Mouse (Mus musculus) stomach, embryonic 16.5 days (tissue): Measurements from ENCODE around the gene Wbp11. TPM values are rescaled to one million over a fixed set of nuclear protein-coding genes. Genes with fewer than 3 reads are reported as not detected.

ENCODE experiments used
- ATAC-seq: fragments of 200-750 bp; cut with Nextera tagmentation; 2 replicates; pipeline ENCODE4 v1.8.0; 2017; ENCODE audit warnings: moderate number of reproducible peaks, moderate TSS enrichment; ENCODE audit not compliant: insufficient read depth, low FRiP score
- H3K27ac ChIP-seq: fragments of 300-500 bp; sonication (generic); 2 replicates; pipeline ENCODE4 v1.5.1; 2014; ENCODE audit warnings: low read length
- H3K27me3 ChIP-seq: fragments of 300-500 bp; sonication (generic); 2 replicates; pipeline ENCODE4 v1.6.1; 2014; ENCODE audit warnings: low read length, control low read depth, mixed read lengths; ENCODE audit not compliant: control insufficient read depth, insufficient read depth
- H3K36me3 ChIP-seq: fragments of 300-500 bp; sonication (generic); 2 replicates; pipeline ENCODE4 v1.6.1; 2014; ENCODE audit warnings: low read length; ENCODE audit not compliant: control insufficient read depth, insufficient read depth
- H3K4me1 ChIP-seq: fragments of 300-500 bp; sonication (generic); 2 replicates; pipeline ENCODE4 v1.6.1; 2014; ENCODE audit warnings: low read length, control low read depth, mixed read lengths; ENCODE audit not compliant: control insufficient read depth, insufficient read depth
- H3K4me2 ChIP-seq: fragments of 300-500 bp; sonication (generic); 2 replicates; pipeline ENCODE4 v1.6.1; 2014; ENCODE audit warnings: low read depth, low read length, mixed read lengths
- H3K4me3 ChIP-seq: fragments of 300-500 bp; sonication (generic); replicated peaks from 2 replicates; pipeline ENCODE4 v1.5.1; 2014; ENCODE audit warnings: mild to moderate bottlenecking, low read length
- H3K9ac ChIP-seq: fragments of 300-500 bp; sonication (generic); 2 replicates; pipeline ENCODE4 v1.6.1; 2014; ENCODE audit warnings: low read length
- H3K9me3 ChIP-seq: fragments of 300-500 bp; sonication (generic); replicated peaks from 2 replicates; pipeline ENCODE4 v1.6.1; 2016; ENCODE audit warnings: low read length, control low read depth; ENCODE audit not compliant: control insufficient read depth
- WGBS: fragments of 180-500 bp; shearing (Covaris S2); extraction: QIAGEN DNeasy Blood & Tissue Kit; methylation state at CpG from one replicate; pipeline ENCODE4 v1.1.7; 2014; 5-methylcytosine and 5-hydroxymethylcytosine counted together
- polyA plus RNA-seq: library from polyadenylated mRNA; unstranded; fragments of >200 nt; fragmentation: Nextera tagmentation; extraction: Ambion mirVana; gene quantifications from 2 replicates; pipeline ENCODE4 v1.2.1, GENCODE M21; 2015

Wbp11 gene
- polyA plus RNA-seq, 1 experiment from 2014 or later: 85.0 TPM

- peak overlapping the region; percentile 84 for H3K9ac ChIP-seq
- no peak for ATAC-seq
- 66% methylated on average over 13 of the region's 13 CpGs for WGBS
These were observed 18.4 kb downstream of the Wbp11 start for GRCm38 (mm10) chr6:136809673-136810072.

GRCm38 (mm10) chr6:136809077-136809476 lies 19.0 kb downstream of the Wbp11 start:
- no peaks in the 10 kb centered on the region for H3K27me3 ChIP-seq
- peak overlapping the region; percentile 92 for H3K4me2 ChIP-seq
- WGBS: 21% methylated on average over 14 of the region's 14 CpGs
- no peaks in the 10 kb centered on the region for H3K9me3 ChIP-seq
- H3K27ac ChIP-seq: peak overlapping the region; percentile 84
- ATAC-seq: no peak
- peaks cover 4% of the 10 kb centered on the region for H3K36me3 ChIP-seq
- peak overlapping the region; percentile 84 for H3K9ac ChIP-seq
- peak overlapping the region; percentile 85 for H3K4me3 ChIP-seq
- peaks cover 22% of the 10 kb centered on the region for H3K4me1 ChIP-seq

More at GRCm38 (mm10) chr6:136809673-136810072, 18.4 kb downstream of the Wbp11 start:
- Histone ChIP-seq H3K9me3 (no peaks in the 10 kb centered on the region), H3K4me1 (peaks cover 21% of the 10 kb centered on the region), H3K27me3 (no peaks in the 10 kb centered on the region), H3K4me3 (peak overlapping the region; percentile 85), H3K27ac (no peak overlapping the region), H3K4me2 (peak overlapping the region; percentile 92), H3K36me3 (peaks cover 4% of the 10 kb centered on the region)

- H3K27me3 ChIP-seq: no peaks in the 10 kb centered on the region
- peaks cover 22% of the 10 kb centered on the region for H3K4me1 ChIP-seq
- H3K4me3 ChIP-seq: peak overlapping the region; percentile 85
- no peak for ATAC-seq
- H3K9me3 ChIP-seq: no peaks in the 10 kb centered on the region
- peak overlapping the region; percentile 92 for H3K4me2 ChIP-seq
- H3K36me3 ChIP-seq: no peaks in the 10 kb centered on the region; the same call in 1 of the 2 replicates
- WGBS: 1% methylated on average over 28 of the region's 28 CpGs
- H3K9ac ChIP-seq: peak overlapping the region; percentile 84
- peak overlapping the region; percentile 84 for H3K27ac ChIP-seq
These were observed 19.4 kb downstream of the Wbp11 start for GRCm38 (mm10) chr6:136808631-136809046.

DNA sequence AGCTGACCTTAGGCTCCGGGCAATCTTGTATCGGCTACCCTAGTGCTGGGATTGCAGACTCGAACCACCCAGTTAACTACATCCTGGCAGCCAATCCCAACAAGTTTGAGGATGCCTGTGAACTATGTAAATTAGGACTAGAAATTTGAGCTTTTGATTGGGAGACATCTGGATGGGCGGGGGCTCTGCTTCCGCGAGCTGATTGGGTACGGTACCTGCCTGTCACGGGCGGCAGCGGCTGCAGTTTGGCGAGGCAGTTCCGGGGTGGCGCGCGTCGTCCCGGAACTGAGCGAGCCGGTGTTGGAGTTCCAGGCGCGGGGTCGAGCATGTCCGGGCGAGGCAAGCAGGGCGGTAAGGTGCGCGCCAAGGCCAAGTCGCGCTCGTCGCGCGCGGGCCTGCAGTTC lies 20.0 kb downstream of the Wbp11 start, which contains the start of gene H2afj:
TSS of gene H2afj (plus strand) at position 231 of the 404 bp plus-strand sequence.
- Histone ChIP-seq H3K36me3 (no peaks in the 10 kb centered on the region; the same call in 1 of the 2 replicates), H3K4me3 (peak within 1 kb of the TSS; percentile 85), H3K9me3 (no peaks in the 10 kb centered on the region), H3K27me3 (no peaks in the 10 kb centered on the region), H3K4me2 (peak within 1 kb of the TSS; percentile 92), H3K4me1 (peaks cover 27% of the 10 kb centered on the region), H3K9ac (peak within 1 kb of the TSS; percentile 84), H3K27ac (peak within 1 kb of the TSS; percentile 97)
- WGBS: under 1% methylated on average over 34 of the region's 34 CpGs
- ATAC-seq: peak; percentile 88

- Histone ChIP-seq H3K9ac (peak overlapping the region; percentile 76), H3K4me2 (peak overlapping the region; percentile 73), H3K4me3 (peak overlapping the region; percentile 85), H3K4me1 (peaks cover 29% of the 10 kb centered on the region), H3K27ac (peak overlapping the region; percentile 97), H3K27me3 (no peaks in the 10 kb centered on the region), H3K9me3 (no peaks in the 10 kb centered on the region), H3K36me3 (no peaks in the 10 kb centered on the region; the same call in 1 of the 2 replicates)
- 0 out of 2 replicates have a peak, but pooled peaks have one; percentile 0 for ATAC-seq
- 32% methylated on average over 18 of the region's 18 CpGs for WGBS
These were observed 20.5 kb downstream of the Wbp11 start for GRCm38 (mm10) chr6:136807395-136808013.

- Histone ChIP-seq H3K9ac (peak overlapping the region; percentile 43), H3K4me2 (peak overlapping the region; percentile 73)
- 55% methylated on average over 5 of the region's 5 CpGs for WGBS
These were observed 21.2 kb downstream of the Wbp11 start for GRCm38 (mm10) chr6:136806819-136807218.

DNA sequence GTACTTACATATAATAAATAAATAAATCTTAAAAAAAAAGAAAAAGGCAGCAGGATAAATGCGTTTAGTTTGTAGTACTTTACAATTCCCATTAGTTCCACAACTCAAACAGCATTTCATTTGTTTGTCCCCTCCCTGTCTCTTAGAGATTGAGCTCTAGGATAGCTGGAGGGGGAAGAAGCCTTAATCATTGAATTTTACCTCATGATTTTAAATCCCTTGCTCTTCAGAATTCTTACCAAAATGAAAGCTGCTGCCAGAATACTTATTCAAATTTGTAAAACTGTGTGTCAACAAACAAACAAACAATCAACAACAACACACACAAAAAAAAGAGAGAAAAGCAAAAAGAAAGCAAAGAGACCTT lies 22.6 kb downstream of the Wbp11 start:
- H3K4me3 ChIP-seq: no peak overlapping the region
- H3K27me3 ChIP-seq: no peaks in the 10 kb centered on the region
- H3K36me3 ChIP-seq: no peaks in the 10 kb centered on the region
- peaks cover 29% of the 10 kb centered on the region for H3K4me1 ChIP-seq
- no peak for ATAC-seq
- H3K4me2 ChIP-seq: no peak overlapping the region; the same call in 1 of the 2 replicates
- H3K9me3 ChIP-seq: no peaks in the 10 kb centered on the region
- no peak overlapping the region; the same call in 1 of the 2 replicates for H3K27ac ChIP-seq
- WGBS: 73% methylated on average over 1 of the region's 1 CpGs
- no peak overlapping the region for H3K9ac ChIP-seq

More at GRCm38 (mm10) chr6:136806819-136807218, 21.2 kb downstream of the Wbp11 start:
- Histone ChIP-seq H3K4me1 (peaks cover 29% of the 10 kb centered on the region), H3K27me3 (no peaks in the 10 kb centered on the region), H3K27ac (peak overlapping the region; percentile 97), H3K4me3 (peak overlapping the region; percentile 85), H3K9me3 (no peaks in the 10 kb centered on the region), H3K36me3 (no peaks in the 10 kb centered on the region)
- ATAC-seq: no peak

DNA sequence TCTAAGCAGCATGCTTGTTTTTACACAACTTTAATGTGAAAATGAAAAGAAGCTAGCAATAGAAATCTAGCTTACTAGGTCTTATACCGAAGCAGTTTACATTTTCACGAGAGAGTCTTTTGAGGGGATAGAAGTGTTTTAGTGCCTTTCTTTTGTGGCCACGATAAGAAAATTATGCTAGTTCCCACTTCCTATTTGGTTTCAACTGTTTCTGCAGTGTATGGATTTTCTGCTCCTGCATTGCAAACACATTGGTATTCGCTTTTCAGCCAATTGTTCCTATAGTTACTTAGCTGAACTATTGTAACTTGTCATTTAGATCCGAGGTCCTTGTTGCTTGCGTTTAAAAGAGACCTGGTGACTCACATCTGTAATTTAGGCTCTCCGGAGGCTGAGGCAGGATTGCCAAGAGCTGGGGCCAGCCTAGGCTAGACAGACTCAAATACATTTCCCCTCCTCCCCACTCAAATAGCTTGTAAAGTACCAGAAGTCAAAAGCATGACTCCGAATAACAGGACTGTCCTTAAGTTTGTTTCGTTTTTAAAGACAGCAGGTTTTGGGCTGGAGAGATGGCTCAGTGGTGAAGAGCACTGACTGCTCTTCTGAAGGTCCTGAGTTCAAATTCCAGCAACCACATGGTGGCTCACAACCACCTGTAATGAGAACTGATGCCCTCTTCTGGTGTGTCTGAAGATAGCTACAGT lies 23.2 kb downstream of the Wbp11 start:
- ATAC-seq: no peak
- peaks cover 27% of the 10 kb centered on the region for H3K4me1 ChIP-seq
- peak overlapping the region; percentile 100 for H3K27ac ChIP-seq
- H3K9ac ChIP-seq: peak overlapping the region; percentile 63
- H3K4me2 ChIP-seq: peak overlapping the region; percentile 74
- no peaks in the 10 kb centered on the region for H3K27me3 ChIP-seq
- H3K9me3 ChIP-seq: no peaks in the 10 kb centered on the region
- H3K4me3 ChIP-seq: peak overlapping the region; percentile 76
- WGBS: 23% methylated on average over 9 of the region's 9 CpGs
- no peaks in the 10 kb centered on the region for H3K36me3 ChIP-seq
